Mouse (Mus musculus) bone marrow macrophage, adult 2 months (primary cell): Measurements from ENCODE around the gene Gpsm3.

ENCODE experiments used
- CTCF ChIP-seq: IDR thresholded peaks from 2 replicates; pipeline ENCODE4 v1.5.1; 2012; ENCODE audit warnings: low read depth, mild to moderate bottlenecking, low read length, moderate library complexity
- POLR2A ChIP-seq: IDR thresholded peaks from 2 replicates; pipeline ENCODE4 v1.6.1; 2012; ENCODE audit warnings: mild to moderate bottlenecking, low read depth, low read length, borderline replicate concordance

DNA sequence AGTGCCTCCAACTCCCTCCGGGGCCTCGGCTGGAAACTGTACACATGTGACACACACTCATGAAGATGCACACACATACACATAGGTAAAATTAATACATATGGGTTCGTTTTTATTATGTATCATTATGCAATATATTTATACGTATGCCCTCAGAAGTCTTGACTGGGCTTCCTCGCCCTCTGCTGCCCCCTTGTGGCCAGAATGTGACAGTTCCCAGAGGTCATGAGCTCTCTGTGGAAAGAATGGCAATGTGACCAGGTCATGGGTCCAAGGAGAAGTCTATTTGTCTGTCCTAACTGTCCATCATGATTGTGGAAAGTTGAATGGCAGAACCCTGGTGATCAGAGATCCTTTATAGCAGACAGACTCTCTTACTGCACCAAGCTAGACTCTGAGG lies 34.1 kb upstream of the Gpsm3 start:
- TF ChIP-seq CTCF (peak; percentile 72), POLR2A (no peak)
